Mouse (Mus musculus): ENCODE data around the gene Plxnb2.

- no peak for TF ChIP-seq CTCF (IDR thresholded peaks at IDR 0.05; ENCODE audit: borderline replicate concordance, extremely low read depth, insufficient read depth, insufficient read length)
- no peak for TF ChIP-seq POLR2A (IDR thresholded peaks at IDR 0.05; ENCODE audit: borderline replicate concordance, extremely low read depth, insufficient read depth, insufficient read length, poor library complexity, severe bottlenecking)
Measured at GRCm38 (mm10) chr15:89140048-89140658, 40.4 kb downstream of the Plxnb2 start.

All from brain, embryonic 14.5 days (tissue).